Mouse (Mus musculus): ENCODE data around the gene Cldn24. TPM values are rescaled to one million over a fixed set of nuclear protein-coding genes. Genes with fewer than 3 reads are reported as not detected.

Gene Cldn24
- total RNA-seq, 2 experiments from 2014 or later = not detected

GRCm38 (mm10) chr8:47825596-47825995 is 3.7 kb downstream of the Cldn24 start:
- no peak for ATAC-seq (replicated peaks; ENCODE audit: low FRiP score, poor library complexity, severe bottlenecking)

DNA sequence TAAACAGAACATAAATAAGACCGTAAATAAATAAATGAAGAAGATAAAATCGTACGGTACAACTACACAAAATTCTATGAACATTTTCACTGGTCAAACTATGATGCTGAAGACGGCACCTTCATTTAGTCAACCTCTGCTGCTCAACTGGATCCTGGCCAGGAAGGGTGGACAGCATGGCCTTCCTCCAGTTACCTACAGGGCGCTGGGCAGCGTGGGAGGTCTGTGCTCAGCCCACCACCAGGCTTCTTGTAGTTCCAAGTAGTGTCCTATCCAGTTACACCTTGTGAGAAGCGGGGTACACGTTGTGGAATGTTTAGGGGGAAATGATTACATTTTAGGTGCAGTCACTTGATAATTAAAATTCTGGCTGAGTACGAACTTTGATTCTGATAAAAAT is 5.0 kb downstream of the Cldn24 start:
- no peak for ATAC-seq (replicated peaks; ENCODE audit: low FRiP score, poor library complexity, severe bottlenecking)

- ATAC-seq (replicated peaks; ENCODE audit: low FRiP score, poor library complexity, severe bottlenecking) = no peak
These were observed 10.7 kb downstream of the Cldn24 start for GRCm38 (mm10) chr8:47832616-47833015.

- no peak for ATAC-seq (replicated peaks; ENCODE audit: low FRiP score, poor library complexity, severe bottlenecking)
These were observed 12.0 kb downstream of the Cldn24 start for GRCm38 (mm10) chr8:47833944-47834343.

DNA sequence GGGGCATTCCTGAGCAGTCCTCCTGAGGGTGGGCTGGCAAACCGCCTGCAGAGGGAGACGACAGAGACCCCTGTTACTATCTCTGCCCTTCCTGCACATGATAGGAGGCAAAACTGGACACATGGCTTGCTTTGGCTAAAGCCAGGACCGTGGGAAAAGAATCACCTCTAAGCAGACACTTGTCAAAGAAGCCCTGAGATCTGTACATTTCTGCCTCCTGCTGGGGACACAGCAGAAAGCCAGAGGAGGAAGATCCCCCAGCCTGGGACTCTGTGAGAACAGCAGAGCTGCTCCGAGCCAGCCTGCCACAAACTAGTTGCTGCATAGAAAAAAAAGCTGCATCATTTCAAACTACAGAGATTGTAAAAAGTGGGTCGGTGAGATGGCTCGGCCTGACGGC is 21.1 kb downstream of the Cldn24 start:
- no peak for ATAC-seq (replicated peaks; ENCODE audit: low FRiP score, poor library complexity, severe bottlenecking)

DNA sequence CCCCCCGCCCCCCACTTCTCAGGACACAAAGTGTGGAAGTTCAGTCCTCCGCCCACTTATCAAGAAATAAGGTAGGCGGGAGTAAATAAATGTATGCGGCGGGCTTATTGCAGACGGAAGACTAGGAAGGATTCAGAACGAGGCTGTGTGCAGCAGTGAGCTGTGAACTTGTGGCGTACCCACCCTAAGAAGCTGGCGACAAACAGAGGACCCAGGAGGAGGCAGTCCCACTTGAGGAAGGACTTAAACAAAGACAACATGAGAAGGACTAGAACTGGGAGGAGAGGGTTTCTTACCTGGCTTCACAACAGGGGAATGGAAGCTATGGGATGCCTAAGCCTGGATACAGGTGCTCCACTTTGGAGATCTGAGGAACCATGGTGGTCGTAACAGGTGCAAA is 21.7 kb downstream of the Cldn24 start:
- ATAC-seq (replicated peaks; ENCODE audit: low FRiP score, poor library complexity, severe bottlenecking) = no peak

GRCm38 (mm10) chr8:47845956-47846355 is 24.0 kb downstream of the Cldn24 start:
- no peak for ATAC-seq (replicated peaks; ENCODE audit: low FRiP score, poor library complexity, severe bottlenecking)

DNA sequence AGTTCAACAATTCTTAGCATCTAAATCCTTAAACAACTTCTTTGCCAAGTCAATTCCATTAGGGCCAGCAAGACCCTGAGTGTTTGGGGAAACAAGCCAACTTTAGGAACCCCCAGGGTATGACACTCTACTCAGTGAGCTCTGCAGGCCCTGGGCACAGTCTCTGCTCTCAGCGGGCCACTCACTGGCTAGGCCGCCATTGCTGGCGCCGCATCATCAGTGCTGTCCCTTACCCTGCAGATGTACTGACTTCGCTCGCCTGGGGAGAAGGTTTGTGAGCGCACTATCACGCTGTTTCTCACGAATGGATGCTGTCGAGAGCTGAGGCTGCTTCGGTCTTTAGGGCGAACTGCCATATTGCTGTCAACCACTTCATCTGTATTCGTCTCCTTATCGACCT is 25.2 kb downstream of the Cldn24 start:
- no peak for ATAC-seq (replicated peaks; ENCODE audit: low FRiP score, poor library complexity, severe bottlenecking)

GRCm38 (mm10) chr8:47847931-47848330 is 26.0 kb downstream of the Cldn24 start:
- ATAC-seq (replicated peaks; ENCODE audit: low FRiP score, poor library complexity, severe bottlenecking) = no peak

DNA sequence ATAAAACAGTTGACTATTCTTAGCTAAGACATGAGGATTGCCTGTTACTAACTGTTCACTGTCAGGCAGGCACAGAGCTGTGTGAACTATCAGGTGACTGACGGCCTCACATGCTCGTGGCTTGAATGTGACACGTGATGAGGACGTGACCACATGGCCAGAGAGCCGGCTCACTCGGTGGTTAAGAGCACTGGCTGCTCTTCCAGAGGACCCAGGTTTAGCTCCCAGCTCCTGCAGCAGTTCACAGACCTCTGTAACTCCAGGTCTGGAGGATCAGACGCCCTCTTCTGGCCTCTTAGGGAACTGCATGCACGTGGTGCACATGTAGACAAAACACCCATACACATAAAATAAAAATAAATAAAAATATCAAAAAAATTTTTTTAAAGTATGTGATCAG is 27.9 kb downstream of the Cldn24 start:
- no peak for ATAC-seq (replicated peaks; ENCODE audit: low FRiP score, poor library complexity, severe bottlenecking)

DNA sequence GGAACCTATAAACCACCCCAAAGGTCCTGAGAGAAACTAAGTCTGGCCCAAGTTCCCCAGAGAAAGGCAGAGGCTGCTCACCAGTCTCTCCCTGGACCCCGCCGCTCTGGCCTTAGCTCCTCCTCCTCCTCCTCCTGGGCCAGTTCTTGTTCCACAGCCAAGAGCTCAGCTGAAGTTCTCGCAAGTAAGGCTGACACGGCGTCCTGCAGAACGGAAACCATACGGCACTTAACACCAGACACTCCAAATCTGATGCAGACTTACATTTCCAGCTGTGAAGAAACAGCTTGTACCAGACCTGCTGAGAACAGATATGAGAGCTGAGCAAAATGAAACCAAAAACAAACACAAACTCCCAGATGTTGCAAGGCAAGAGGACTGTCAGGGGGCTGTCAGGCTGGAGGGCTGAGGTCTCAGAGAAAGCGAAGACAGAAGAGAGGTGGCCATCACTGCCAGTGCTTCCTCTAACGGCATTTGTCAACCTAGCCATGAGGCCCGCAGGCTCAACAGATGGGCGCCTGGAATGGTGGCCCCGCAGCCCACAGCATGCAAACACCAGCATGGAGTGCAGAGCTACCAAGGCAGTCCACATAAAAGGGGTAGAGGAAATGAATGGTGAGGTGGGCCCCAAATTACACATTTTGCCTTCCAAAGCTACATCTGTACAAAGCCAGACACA is 30.0 kb downstream of the Cldn24 start:
- no peak; the same call in 1 of the 2 replicates for ATAC-seq (replicated peaks; ENCODE audit: low FRiP score, poor library complexity, severe bottlenecking)

DNA sequence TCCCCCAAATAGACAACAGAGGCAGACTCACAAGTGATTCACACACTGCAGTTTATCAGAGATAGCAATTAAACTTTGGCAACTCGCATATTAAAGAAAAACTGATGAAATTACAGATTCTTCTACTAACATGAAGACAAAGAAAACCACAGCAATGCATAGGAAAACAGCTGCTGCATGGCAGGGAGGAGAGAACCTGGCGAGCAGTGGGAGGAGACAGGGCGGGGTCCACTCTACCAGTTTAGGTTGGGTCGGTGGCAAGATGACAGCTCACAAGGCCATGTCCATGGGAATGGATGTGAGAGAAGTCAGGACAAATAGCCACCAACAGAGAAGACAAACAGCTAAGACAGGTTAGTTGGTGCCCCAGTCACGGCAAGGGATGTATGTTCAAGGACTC is 30.8 kb downstream of the Cldn24 start:
- no peak for ATAC-seq (replicated peaks; ENCODE audit: low FRiP score, poor library complexity, severe bottlenecking)

DNA sequence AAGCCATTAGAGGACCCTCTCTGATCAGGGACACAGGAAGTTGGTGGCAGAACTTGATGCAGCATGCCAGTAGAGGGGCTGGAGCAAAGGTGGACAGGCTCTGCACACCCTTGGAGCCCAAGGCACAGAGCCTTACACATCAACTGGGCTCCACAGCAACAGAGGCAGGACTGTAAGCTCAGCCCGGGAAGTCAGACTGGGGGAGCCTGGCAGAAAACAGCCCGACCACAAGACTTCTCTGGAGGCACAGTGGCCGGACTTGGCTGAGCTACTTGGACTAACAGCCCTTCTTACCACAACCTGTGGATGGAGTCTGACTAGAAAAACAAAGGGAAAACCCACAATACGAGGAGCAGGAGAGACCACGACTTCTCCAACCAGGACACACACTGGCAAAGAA is 31.4 kb downstream of the Cldn24 start:
- no peak for ATAC-seq (replicated peaks; ENCODE audit: low FRiP score, poor library complexity, severe bottlenecking)

DNA sequence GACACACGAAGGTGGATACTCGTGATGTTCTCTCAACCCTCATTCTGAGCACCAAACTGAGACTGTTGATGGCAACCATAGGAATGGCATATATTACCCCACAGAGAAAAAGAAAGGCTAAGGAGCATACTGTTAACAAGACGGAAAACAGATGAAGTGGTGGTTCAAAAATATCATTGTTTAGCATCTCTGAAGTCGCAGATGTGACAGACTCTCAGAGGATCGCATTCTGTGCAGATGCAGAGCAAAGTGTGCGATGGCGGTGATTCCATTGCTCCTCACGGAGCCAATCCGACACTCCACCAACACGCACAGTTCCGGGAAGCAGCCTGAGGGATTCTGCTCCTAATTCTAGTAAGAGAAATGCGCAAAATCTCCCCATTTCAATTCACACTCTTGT is 37.3 kb downstream of the Cldn24 start:
- no peak for ATAC-seq (replicated peaks; ENCODE audit: low FRiP score, poor library complexity, severe bottlenecking)

DNA sequence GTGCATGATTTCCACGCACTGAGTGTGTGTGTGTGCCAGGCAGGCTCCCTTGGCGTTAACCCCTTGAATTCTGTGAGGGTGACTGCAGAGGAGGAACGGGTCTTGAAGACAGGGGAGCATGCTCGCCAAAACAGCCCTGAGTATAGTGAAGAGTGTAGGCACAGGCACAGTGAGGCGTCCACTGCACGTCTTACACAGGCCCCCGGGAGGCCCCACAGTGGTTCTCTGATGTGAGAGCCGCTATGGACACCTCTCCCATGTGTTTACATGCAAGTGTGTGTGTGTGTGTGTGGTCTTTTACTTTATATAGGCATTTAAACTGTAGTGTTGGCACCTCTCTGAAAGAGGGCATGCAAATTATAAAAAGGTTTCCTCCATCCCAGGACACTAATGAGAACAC is 44.6 kb downstream of the Cldn24 start:
- no peak for ATAC-seq (replicated peaks; ENCODE audit: low FRiP score, poor library complexity, severe bottlenecking)

DNA sequence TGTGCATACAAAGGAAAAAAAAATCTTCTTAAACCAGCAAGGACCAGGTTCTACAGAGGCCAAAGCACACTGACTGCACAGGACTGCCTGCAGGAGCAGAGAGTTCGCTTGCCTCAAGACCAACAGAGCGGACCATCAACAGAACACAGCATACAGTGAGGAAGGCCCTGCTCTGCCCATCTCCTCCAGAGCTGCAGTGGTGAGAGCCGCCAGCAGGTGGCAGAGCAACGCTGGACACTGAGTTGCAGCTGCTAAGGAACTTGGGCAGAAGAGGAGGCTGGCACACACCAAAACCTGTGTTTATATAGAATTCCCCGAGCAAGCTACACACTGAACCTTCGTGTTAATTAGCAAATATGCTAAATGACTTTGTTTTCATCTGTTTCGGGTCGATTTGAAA is 45.1 kb downstream of the Cldn24 start:
- peak; percentile 79 for ATAC-seq (replicated peaks; ENCODE audit: low FRiP score, poor library complexity, severe bottlenecking)

Other genes starting within 250 kb of the Cldn24 start
- gene Ing2, start 146.6 kb upstream of the Cldn24 start, total RNA-seq (2015; ENCODE audit: low replicate concordance) = 4.6 and 12.9 TPM in 2 replicates
- gene Ing2, start 146.6 kb upstream of the Cldn24 start, total RNA-seq (2017; ENCODE audit: low replicate concordance) = 5.4 and 12.4 TPM in 2 replicates
- 4.8 and 6.7 TPM in 2 replicates for gene Cdkn2aip, start 108.2 kb upstream of the Cldn24 start, total RNA-seq (2015; ENCODE audit: low replicate concordance)
- 10.6 and 12.1 TPM in 2 replicates for gene Cdkn2aip, start 108.2 kb upstream of the Cldn24 start, total RNA-seq (2017; ENCODE audit: low replicate concordance)
- gene Cldn22, start 2.3 kb downstream of the Cldn24 start, total RNA-seq (2015; ENCODE audit: low replicate concordance) = not detected in 2 replicates
- not detected in 2 replicates for gene Cldn22, start 2.3 kb downstream of the Cldn24 start, total RNA-seq (2017; ENCODE audit: low replicate concordance)
- 1.3 and 1.7 TPM in 2 replicates for gene Wwc2, start 168.8 kb downstream of the Cldn24 start, total RNA-seq (2015; ENCODE audit: low replicate concordance)
- 0.17 and 0.42 TPM in 2 replicates for gene Wwc2, start 168.8 kb downstream of the Cldn24 start, total RNA-seq (2017; ENCODE audit: low replicate concordance)

Measured in erythroblast, adult 5-6 weeks (primary cell).